Mouse (Mus musculus): ENCODE measurements at regions not wholly inside any gene's neighbourhood (a gene's known extent, or its start where the extent isn't known, plus 50 kb on each side); places are given as distances from the start of the nearest gene placed in this dataset.
A peak's percentile ranks its signal among the peaks of the same experiment; 100 is the strongest.

DNA sequence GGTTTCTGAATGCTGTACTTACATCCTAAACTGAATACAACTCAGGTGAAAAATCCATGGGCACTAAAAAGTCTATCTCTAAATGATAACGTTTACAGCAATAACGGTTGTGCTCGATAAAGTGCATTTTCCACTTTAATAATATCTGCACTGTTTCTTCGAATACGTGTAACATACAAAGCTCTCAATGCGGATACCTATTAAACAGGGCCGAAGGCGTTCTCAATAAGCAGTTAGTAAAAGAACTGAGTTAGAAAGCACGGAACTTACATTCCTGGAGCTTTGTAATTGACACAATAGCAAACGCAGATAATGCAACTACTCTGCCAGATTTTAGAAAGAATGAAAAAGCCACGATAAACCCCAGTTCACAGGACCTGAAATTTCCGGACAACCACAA, 127.8 kb downstream of the Zfp945 start:
- no peak for DNase-seq (ENCODE audit: low read depth, low spot score)
- H3K27ac ChIP-seq (ENCODE audit: insufficient read depth, low read depth, low read length, poor library complexity, severe bottlenecking): no peak overlapping the region; the same call in 1 of the 2 replicates

DNA sequence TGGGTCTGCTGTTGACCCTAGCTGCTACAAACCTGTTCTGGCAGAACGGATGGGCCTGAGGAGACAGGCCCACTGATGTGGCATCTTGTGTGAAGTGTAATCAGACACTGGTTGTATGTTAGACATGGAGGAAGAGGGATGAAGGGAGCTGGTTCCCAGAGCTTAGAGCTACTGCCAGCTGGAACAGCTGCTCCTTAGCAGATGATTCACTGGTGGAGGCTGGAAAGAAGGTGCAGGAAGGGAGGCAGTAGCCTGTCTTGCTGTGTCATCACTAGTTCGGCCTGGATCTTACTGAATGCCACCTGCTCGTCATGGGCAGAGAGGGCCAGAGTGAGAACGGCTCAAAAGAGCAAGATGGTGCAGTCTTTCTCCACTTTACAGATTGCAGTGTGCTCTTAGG, 130.6 kb downstream of the Zfp945 start:
- DNase-seq (ENCODE audit: low read depth, low spot score): no peak
- Histone ChIP-seq H3K4me1 (ENCODE audit: control insufficient read depth in 2 of 2, insufficient read depth in 2 of 2, low read length in 2 of 2, poor library complexity in 1 of 2) (no peaks in the 10 kb centered on the region), H3K36me3 (ENCODE audit: control insufficient read depth, insufficient read depth, low read length, poor library complexity, severe bottlenecking) (peaks cover 4% of the 10 kb centered on the region; the same call in 1 of the 2 replicates), H3K9me3 (ENCODE audit: control insufficient read depth, insufficient read depth, low read depth, low read length) (no peaks in the 10 kb centered on the region), H3K9ac (ENCODE audit: insufficient read depth, low read depth, low read length, poor library complexity, severe bottlenecking) (no peak overlapping the region), H3K27ac (ENCODE audit: insufficient read depth, low read depth, low read length, poor library complexity, severe bottlenecking) (no peak overlapping the region), H3K4me3 (ENCODE audit: insufficient read depth in 1 of 2, low read depth in 1 of 2, low read length in 2 of 2, poor library complexity in 1 of 2, severe bottlenecking in 1 of 2) (no peak overlapping the region)
- in situ Hi-C loops (cut with MboI; ENCODE audit: low sequenced_read_pairs in 2 of 2, unreplicated experiment in 2 of 2): no loop called here
- TF ChIP-seq CHD2 (IDR thresholded peaks at IDR 0.05; ENCODE audit: low read depth, low read length): no peak
- TF ChIP-seq ZNF384 (IDR thresholded peaks at IDR 0.05; ENCODE audit: low read depth, low read length): no peak
- TF ChIP-seq HCFC1 (IDR thresholded peaks at IDR 0.05; ENCODE audit: borderline replicate concordance, insufficient read depth, low read length): no peak
- TF ChIP-seq ZC3H11A (IDR thresholded peaks at IDR 0.05; ENCODE audit: borderline replicate concordance, low read depth, low read length): no peak
- TF ChIP-seq MAFK (IDR thresholded peaks at IDR 0.05; ENCODE audit: insufficient read depth, low read depth, low read length): no peak

More for the DNA sequence above, 127.8 kb downstream of the Zfp945 start:
- Histone ChIP-seq H3K9me3 (ENCODE audit: control insufficient read depth, insufficient read depth, low read depth, low read length) (no peaks in the 10 kb centered on the region), H3K4me1 (ENCODE audit: control insufficient read depth in 2 of 2, insufficient read depth in 2 of 2, low read length in 2 of 2, poor library complexity in 1 of 2) (no peaks in the 10 kb centered on the region), H3K9ac (ENCODE audit: insufficient read depth, low read depth, low read length, poor library complexity, severe bottlenecking) (peak overlapping the region; percentile 84), H3K4me3 (ENCODE audit: insufficient read depth in 1 of 2, low read depth in 1 of 2, low read length in 2 of 2, poor library complexity in 1 of 2, severe bottlenecking in 1 of 2) (peak overlapping the region; percentile 84 to 91), H3K36me3 (ENCODE audit: control insufficient read depth, insufficient read depth, low read length, poor library complexity, severe bottlenecking) (peaks cover 4% of the 10 kb centered on the region; the same call in 1 of the 2 replicates)
- in situ Hi-C loops (cut with MboI; ENCODE audit: low sequenced_read_pairs in 2 of 2, unreplicated experiment in 2 of 2): no loop called here
- no peak for TF ChIP-seq MAFK (IDR thresholded peaks at IDR 0.05; ENCODE audit: insufficient read depth, low read depth, low read length)
- TF ChIP-seq HCFC1 (IDR thresholded peaks at IDR 0.05; ENCODE audit: borderline replicate concordance, insufficient read depth, low read length): peak; percentile 20; the same call in 1 of the 2 replicates

Data from ES-E14 (cell line).